Mouse (Mus musculus): ENCODE data around the gene Nup210. TPM values are rescaled to one million over a fixed set of nuclear protein-coding genes. Genes with fewer than 3 reads are reported as not detected.

The Nup210 gene
- polyA plus RNA-seq, 1 experiment from 2014 or later = 11.7 TPM

GRCm38 (mm10) chr6:91111141-91111953 is 5.3 kb downstream of the Nup210 start:
- no peaks in the 10 kb centered on the region for H3K9me3 ChIP-seq (replicated peaks; ENCODE audit: low read length)
- H3K4me1 ChIP-seq (replicated peaks; ENCODE audit: insufficient read depth, low read length) = peaks cover 12% of the 10 kb centered on the region
- no peaks in the 10 kb centered on the region for H3K27me3 ChIP-seq (ENCODE audit: insufficient read depth, low read length)
- no peak overlapping the region for H3K4me2 ChIP-seq (ENCODE audit: low read length)
- no peak overlapping the region for H3K27ac ChIP-seq
- DNase-seq (ENCODE audit: low spot score) (no peak), ATAC-seq (replicated peaks; ENCODE audit: low FRiP score, low read depth) (no peak)
- no peak overlapping the region for H3K4me3 ChIP-seq (replicated peaks; ENCODE audit: low read depth, low read length)
- no peak overlapping the region for H3K9ac ChIP-seq (ENCODE audit: low read depth, low read length)
- TF ChIP-seq CTCF (IDR thresholded peaks at IDR 0.05; ENCODE audit: low read depth) = no peak
- 81% methylated on average over 10 of the region's 10 CpGs for whole genome bisulfite sequencing
- no peaks in the 10 kb centered on the region for H3K36me3 ChIP-seq (ENCODE audit: insufficient read depth, low read length)

DNA sequence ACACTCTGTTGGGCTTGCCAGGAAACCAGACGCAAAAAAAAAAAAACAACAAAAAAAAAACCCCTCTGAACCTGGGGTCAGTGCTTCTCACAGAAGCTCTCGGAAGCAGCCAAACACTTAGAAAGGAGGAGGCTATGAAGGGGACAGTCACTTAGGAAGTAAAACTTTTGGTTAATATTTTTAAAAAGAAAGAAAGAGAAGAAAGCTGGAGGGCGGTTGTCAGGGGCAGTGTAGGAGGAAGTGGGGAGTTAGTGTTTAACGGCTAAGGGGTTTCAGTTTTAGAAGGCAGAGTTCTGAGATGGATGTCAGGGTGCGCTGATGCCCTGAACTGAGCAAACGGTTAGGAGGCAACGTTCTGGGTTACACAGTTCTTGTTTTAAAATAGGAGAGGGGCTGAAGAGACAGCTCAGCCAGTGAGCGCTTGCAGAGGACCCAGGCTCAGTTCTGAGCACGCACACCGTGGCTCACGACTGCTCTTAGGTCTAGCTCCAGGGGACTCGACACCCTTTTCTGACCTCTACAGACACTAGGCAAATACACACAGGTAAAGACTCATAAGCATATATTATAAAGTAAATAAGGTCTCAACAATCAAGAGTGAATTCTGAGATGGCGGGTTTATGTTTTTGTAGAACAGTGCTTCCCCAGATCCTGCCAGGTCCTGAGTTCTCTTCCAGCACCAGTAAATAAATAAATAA is 6.2 kb downstream of the Nup210 start:
- TF ChIP-seq CTCF (IDR thresholded peaks at IDR 0.05; ENCODE audit: low read depth) = no peak
- Histone ChIP-seq H3K4me3 (replicated peaks; ENCODE audit: low read depth, low read length) (no peak overlapping the region), H3K9ac (ENCODE audit: low read depth, low read length) (no peak overlapping the region), H3K36me3 (ENCODE audit: insufficient read depth, low read length) (no peaks in the 10 kb centered on the region), H3K4me1 (replicated peaks; ENCODE audit: insufficient read depth, low read length) (0 out of 2 replicates have a peak, but pooled peaks cover 5% of the 10 kb centered on the region), H3K27ac (no peak overlapping the region), H3K27me3 (ENCODE audit: insufficient read depth, low read length) (no peaks in the 10 kb centered on the region), H3K4me2 (ENCODE audit: low read length) (no peak overlapping the region), H3K9me3 (replicated peaks; ENCODE audit: low read length) (no peaks in the 10 kb centered on the region)
- ATAC-seq (replicated peaks; ENCODE audit: low FRiP score, low read depth) (no peak), DNase-seq (ENCODE audit: low spot score) (no peak)
- WGBS = 31% methylated on average over 13 of the region's 13 CpGs

DNA sequence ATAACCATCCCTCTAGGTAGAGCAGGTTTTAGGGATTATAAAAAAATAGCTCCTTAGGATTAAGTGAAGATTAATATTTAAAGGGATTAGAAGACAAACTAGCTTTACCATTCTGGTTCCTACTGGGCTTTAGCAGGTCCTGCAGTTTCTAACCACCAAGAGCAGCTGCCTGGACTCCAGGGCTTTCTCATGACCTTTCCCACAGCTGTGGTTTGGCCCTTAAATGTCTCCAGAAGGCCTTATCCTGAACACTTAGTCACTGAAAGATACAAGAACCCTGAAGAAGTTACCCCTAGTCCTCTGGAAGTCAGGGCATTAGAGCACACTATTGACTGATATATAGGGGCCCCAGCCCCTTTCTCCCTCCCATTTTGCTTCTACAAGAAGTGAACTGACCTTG is 7.1 kb downstream of the Nup210 start:
- ATAC-seq (replicated peaks; ENCODE audit: low FRiP score, low read depth) (no peak), DNase-seq (ENCODE audit: low spot score) (no peak)
- Histone ChIP-seq H3K4me3 (replicated peaks; ENCODE audit: low read depth, low read length) (no peak overlapping the region), H3K36me3 (ENCODE audit: insufficient read depth, low read length) (no peaks in the 10 kb centered on the region), H3K4me2 (ENCODE audit: low read length) (no peak overlapping the region), H3K9ac (ENCODE audit: low read depth, low read length) (no peak overlapping the region), H3K4me1 (replicated peaks; ENCODE audit: insufficient read depth, low read length) (no peaks in the 10 kb centered on the region; the same call in 1 of the 2 replicates), H3K9me3 (replicated peaks; ENCODE audit: low read length) (no peaks in the 10 kb centered on the region), H3K27ac (no peak overlapping the region), H3K27me3 (ENCODE audit: insufficient read depth, low read length) (no peaks in the 10 kb centered on the region)
- TF ChIP-seq CTCF (IDR thresholded peaks at IDR 0.05; ENCODE audit: low read depth) = no peak

DNA sequence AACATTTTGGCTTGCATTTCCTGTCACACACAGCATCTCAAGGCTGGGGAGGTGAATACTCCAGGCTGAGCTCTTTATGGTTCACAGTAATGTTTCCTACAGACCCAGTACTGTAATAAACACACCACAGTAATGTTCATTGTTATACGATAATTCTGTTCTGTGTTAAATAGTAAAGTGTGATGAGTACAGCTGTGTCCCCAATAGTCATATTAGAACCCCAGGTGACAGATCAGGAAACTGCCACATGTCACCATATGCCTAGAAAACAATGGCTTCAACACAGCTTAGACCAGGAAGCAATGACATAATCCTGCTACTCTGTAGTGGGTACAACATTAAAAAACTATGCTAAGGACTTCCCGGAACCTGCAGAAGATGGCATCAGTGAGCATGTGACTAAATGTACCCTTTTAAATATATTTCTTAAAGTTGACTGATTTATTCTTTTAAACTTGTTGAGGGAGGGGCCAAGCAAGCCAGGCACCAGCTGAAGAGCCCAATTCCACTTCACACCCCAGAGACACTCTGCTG is 7.6 kb downstream of the Nup210 start:
- no peaks in the 10 kb centered on the region for H3K27me3 ChIP-seq (ENCODE audit: insufficient read depth, low read length)
- DNase-seq (ENCODE audit: low spot score) = no peak
- no peak for TF ChIP-seq CTCF (IDR thresholded peaks at IDR 0.05; ENCODE audit: low read depth)
- H3K4me2 ChIP-seq (ENCODE audit: low read length) = no peak overlapping the region
- H3K9ac ChIP-seq (ENCODE audit: low read depth, low read length) = no peak overlapping the region
- no peak for ATAC-seq (replicated peaks; ENCODE audit: low FRiP score, low read depth)
- H3K4me1 ChIP-seq (replicated peaks; ENCODE audit: insufficient read depth, low read length) = no peaks in the 10 kb centered on the region; the same call in 1 of the 2 replicates
- H3K27ac ChIP-seq = no peak overlapping the region
- no peaks in the 10 kb centered on the region for H3K36me3 ChIP-seq (ENCODE audit: insufficient read depth, low read length)
- 84% methylated on average over 2 of the region's 2 CpGs for WGBS
- no peak overlapping the region for H3K4me3 ChIP-seq (replicated peaks; ENCODE audit: low read depth, low read length)
- H3K9me3 ChIP-seq (replicated peaks; ENCODE audit: low read length) = no peaks in the 10 kb centered on the region

DNA sequence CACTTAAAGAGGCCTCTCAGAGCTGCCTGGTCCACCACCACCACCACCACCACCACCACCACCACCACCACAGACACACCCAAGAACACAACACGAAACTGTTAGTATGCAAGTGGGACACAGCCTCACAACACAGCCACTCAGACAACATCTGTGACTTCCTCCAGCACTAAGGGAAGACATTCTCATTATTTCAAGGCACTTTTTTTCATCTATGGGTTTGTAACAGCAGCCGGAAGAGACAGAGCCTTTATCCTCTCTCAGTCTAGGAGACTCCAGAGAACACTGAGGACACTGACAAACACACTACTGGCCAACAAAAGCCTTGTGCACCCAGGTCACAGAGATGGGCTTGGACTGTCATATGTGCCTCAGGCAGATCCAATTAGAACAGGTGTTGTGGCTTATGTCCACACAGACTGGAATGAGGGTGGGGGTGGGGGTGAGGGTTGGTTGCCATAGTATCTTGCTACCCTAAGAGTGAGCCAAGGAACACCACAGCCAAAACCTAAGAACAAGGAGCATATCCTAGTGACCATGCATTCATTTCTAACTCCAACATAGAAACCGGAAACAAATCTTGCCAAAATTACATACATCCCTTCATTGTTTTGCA is 8.2 kb downstream of the Nup210 start:
- Histone ChIP-seq H3K9ac (ENCODE audit: low read depth, low read length) (no peak overlapping the region), H3K4me1 (replicated peaks; ENCODE audit: insufficient read depth, low read length) (no peaks in the 10 kb centered on the region; the same call in 1 of the 2 replicates), H3K4me3 (replicated peaks; ENCODE audit: low read depth, low read length) (no peak overlapping the region), H3K9me3 (replicated peaks; ENCODE audit: low read length) (no peaks in the 10 kb centered on the region), H3K27ac (no peak overlapping the region), H3K36me3 (ENCODE audit: insufficient read depth, low read length) (no peaks in the 10 kb centered on the region), H3K4me2 (ENCODE audit: low read length) (no peak overlapping the region), H3K27me3 (ENCODE audit: insufficient read depth, low read length) (no peaks in the 10 kb centered on the region)
- ATAC-seq (replicated peaks; ENCODE audit: low FRiP score, low read depth) (no peak), DNase-seq (ENCODE audit: low spot score) (no peak)
- WGBS = 84% methylated on average over 3 of the region's 3 CpGs
- TF ChIP-seq CTCF (IDR thresholded peaks at IDR 0.05; ENCODE audit: low read depth) = no peak

Measured in kidney, postnatal 0 days (tissue).